Mouse (Mus musculus) right cerebral cortex, postnatal 36 days (tissue): ENCODE results near the gene Olfr693.
"Not testable (repeated sequence)": the region's sequence is repeated elsewhere in the genome, so short reads cannot be mapped to it uniquely, and the experiment has no call there.

Experiments used
- DNase-seq, 2 experiments: peaks; one replicate each; pipeline ENCODE4 v3.0.0; 2022; ENCODE audit warnings: low spot score in 2 of 2, mixed read lengths in 1 of 2

Olfr693 gene

DNA sequence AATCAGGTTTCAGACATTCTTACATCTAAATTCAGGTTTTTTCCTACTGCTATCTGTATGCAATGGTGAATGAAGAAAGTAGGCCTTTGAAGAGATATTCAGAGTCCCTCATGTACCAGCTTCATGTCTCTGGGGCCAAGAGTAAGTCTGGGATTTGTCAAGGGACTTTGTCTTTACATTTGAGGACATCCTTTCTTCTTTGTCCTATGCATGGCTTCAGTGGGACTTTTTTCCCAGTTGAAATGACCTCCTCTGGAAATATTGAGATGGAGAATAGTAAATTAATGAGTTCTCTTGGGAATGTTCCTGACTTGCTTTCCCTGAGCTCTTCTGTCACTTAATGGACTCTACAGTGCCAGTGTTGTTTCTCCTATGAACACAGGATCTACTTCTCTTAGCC, at the start of gene Olfr693:
Olfr693 (minus strand) TSS at position 101 of the 400 bp plus-strand sequence.
- DNase-seq: no peak

DNA sequence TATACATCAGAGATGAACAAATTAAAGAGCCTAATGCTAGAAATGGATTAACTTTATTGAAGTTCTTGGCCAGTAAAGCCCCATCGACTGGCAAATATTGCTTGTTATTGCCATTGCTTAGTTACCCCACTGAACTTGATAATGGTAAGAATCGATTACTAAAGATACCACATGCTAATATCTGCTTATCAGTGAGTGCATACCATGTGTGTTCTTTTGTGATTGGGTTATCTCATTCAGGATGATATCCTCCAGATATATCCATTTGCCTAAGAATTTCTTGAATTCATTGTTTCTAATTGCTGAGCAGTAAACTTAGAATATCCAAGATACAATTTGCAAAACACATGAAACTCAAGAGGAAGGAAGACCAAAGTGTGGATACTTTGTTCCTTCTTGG, 45.3 kb upstream of the Olfr693 start:
- DNase-seq: not testable (repeated sequence)

DNA sequence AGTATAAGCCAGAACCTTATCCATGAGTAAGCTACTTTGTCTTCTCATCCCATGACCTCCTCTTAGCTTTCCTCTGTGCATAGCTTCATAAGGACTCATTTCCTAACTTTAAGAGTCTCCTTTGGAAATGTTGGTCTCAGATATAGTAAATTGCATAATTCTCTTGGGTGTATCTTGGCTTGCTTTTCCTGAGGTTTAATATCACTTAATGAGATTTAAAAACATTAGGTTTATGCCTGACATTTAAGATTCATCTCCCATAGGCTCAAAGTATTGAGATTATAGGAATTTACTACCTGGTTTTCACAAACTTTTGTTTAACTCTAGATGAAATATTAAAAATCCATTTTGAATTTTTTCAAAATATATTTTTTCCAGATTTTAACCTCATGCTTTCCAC, 35.9 kb upstream of the Olfr693 start, which contains the start of gene Olfr695:
Olfr695 (minus strand) TSS at position 101 of the 400 bp plus-strand sequence.
- DNase-seq: no peak

DNA sequence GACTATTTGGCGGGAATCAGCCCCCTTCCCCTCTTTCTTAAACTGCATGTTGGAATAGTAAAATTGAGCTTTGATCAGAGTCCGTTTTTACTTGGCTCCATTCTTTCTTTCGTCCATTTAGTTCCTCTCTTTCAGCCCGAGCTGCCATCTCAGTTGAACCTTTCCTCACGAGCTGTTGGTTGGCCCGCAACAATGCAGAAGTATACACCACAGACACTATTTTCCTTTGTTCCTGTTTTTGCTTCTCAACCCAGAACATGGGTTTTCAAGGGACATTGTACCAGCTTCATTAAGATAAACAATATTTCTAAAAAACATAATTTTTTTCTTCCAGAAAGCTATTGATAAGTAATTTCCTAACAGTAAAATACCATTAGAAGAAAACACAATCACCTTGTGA, 31.1 kb upstream of the Olfr693 start:
- DNase-seq: no peak

DNA sequence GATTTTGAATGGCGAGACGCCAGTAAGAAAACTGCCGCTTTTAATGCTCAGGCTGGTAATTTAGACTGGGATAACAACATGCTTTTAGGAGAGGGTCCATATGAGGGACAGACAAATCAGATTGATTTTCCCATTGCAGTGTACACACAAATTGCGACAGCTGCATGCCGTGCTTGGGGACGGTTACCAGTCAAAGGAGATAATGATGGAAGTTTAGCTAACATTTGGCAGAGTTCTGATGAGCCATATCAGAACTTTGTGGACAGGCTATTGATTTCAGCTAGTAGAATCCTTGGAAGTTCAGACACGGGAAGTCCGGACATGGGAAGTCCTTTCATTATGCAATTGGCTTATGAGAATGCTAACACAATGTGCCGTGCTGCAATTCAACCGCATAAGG, 27.3 kb upstream of the Olfr693 start:
- DNase-seq: not testable (repeated sequence)

DNA sequence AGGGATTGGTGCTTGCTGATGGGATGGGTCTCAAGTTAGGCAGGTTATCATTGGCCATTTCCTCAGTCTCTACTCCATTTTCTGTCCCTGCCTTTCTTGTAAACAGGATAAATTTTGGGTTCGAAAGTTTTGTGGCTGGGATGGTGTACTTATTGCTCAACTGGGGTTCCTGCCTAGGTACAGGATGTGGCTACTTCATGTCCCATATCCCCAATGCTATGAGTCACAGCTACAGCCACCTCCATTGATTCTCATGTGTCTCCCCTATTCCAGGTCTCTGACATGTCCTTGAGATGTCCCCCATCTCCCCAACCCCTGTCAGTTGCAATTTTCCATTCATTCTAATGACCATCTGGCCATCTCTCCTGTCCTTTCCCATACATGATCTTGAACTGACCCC, 16.5 kb upstream of the Olfr693 start:
- DNase-seq: no peak

DNA sequence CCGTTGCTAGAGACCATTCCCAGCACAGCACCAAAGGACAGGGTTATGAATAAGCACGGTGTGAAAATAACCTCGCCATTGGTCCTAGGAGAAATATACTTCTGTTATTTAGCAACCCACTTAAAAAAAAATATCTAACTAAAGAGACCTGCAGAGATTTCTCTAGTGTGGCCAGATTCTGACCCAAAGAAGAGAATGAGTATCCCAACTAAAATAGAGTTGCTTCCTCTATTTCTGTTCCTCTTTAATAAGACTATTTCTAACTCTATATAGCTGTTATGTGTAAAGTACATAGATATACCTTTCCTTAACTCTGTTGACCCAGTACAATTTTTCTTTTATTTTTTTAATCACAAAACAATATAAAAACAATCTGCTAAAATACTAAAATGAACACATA, 12.6 kb upstream of the Olfr693 start:
- no peak for DNase-seq

DNA sequence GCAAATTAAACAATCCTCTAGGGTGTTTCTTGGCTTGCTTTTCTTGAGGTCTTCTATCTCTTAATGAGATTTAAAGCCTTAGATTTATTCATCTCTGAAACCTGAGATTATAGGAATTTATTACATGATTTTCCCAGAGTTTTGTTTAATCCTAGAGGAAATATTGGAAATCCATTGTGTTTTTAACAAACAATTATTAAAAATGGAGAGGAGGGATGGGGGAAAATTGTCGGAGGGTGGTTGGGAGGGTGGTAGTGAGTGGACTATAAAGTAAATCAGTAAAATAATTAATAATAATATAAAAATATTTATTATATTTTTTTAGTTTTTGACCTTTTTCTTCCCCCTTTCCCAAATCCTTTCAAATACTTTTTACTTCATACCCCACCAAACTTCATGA, 11.3 kb upstream of the Olfr693 start, which contains the start of gene Olfr694:
Olfr694 (minus strand) TSS at position 101 of the 400 bp plus-strand sequence.
- DNase-seq: no peak

DNA sequence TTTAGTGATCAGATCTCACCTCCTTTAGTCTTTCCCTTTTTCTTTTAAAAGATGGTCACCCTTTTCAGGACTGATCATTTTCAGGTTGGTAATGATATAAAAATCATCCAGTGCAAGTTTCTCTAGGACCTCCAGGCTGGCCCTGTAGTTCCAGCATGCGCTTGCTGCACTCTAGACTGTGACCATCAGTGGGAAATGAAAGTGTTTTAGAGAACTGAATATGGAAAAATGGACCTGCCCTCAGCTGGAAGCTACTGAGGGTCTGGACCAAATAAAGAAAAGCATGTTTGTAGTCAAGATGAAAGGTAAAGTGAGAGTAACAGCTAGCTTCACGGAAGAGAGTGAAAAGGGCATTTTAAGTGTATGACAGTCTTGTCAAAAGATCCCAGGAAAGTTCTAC, 5.0 kb upstream of the Olfr693 start:
- no peak for DNase-seq

DNA sequence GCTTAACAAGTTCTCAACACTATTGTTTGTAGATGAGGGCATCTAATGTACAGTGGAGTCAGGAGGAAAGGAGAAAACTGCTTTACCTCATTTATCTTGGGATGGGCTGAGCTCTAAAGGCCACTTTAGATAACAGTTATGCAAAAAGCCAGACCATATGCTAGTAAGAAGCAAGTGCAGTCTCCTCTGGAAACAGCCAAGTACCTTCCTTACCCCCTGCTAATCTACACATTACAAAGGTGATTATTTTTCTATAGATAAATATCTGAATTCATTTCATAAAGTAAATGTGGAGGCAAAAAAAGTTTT, 28.1 kb downstream of the Olfr693 start:
- no peak for DNase-seq

DNA sequence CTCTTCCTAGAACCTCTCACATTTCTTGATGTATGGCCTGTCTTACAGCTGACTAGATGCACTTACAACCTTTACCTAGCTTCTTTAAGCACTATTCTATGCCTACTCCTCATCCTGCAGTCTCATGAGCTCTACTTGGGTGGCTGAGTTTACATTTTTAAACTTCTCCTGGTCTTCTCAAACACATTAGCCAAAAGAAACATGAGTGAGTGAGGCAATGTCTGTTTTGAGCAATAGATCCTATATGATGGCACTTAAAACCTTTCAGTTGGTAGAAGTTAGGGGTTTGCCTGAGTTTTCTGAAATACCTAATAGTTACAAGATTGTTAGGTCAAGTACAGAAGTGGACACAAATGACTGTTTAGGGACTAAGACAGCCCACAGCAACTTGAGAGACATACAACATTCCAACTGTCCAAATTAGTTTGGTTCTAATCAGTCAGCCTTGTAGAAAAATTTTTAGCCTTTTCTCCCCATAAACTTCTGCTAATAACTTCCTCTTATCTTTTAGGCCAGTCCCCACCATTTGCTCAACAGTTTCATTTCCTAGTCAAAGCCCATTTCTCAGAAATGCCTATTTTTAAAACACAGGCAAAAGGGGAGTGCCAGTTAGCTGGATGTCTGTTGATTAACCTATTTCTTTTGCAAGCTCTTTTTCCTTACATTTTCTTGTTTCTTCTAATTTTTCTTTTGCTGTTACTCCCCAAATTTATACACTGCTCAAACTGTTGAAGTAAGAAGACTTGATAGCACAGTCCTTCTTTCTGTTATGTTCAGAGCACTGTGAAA, 28.6 kb downstream of the Olfr693 start:
- no peak for DNase-seq

DNA sequence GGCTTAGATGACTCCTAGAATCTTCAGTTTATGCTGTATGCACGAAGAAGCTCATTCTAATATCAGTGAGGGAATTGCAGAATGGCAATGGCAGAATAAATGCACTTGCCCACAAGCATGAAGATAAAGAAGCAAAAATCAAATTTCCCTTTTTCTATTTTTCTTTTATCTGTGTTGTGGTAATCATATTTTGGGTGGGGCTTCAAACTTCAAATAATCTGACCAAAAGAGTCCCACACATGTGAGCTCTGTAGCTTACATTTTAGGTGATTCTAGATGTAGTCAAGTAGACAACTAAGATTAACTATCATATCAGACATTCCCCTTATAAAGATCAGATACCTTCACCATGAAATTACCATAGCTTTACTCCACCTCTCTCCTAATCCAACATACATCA, 30.6 kb downstream of the Olfr693 start:
- no peak for DNase-seq

DNA sequence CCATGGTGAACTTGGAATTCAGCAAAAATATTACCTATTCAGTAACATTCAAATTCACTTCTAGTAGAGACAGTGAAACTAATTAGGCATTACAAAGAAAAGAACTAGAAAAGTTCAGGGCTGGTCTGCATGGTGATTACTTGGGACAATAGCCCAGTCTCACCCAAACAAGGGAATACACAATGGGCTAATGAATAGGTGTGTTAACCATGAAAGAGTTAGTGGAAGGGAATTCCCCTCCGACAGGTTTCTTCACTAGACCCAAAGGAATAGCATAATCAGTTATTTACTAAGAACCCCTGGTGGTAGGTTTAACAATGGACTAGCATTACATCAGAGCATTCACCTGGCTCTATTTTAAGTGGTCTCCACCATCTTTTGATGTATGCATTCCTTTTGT, 35.1 kb downstream of the Olfr693 start:
- DNase-seq: no peak

DNA sequence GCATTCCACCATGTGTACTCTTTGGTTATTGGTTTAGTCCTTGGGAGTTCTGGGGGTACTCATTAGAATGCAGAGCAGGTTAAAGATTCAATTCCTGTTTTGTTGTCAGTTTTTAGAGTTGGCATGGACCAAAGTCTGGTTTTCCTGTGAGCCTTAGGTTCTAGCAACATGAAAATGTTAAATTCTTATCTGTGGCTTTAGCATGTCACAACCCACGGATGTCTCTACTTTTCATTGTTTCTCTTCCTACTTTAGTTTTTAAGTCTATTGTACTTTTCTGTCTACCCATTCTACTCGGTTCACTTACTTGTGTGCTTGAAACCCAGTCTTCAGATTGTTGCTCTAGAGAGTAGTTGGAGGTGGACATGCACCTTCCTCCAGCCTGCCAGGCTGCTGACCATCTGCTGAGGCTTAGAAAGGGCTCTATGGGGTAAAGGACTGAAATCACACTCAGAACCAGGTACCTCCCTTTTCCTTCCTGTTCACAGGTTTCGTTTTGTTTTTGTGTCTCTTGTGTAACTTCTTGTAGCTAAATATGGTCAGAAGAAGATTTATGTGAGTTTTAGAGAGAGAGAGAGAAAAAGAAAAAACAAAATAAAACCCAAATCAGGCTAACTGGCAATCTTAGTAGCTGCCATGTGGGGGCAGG, 36.0 kb downstream of the Olfr693 start:
- DNase-seq: no peak

DNA sequence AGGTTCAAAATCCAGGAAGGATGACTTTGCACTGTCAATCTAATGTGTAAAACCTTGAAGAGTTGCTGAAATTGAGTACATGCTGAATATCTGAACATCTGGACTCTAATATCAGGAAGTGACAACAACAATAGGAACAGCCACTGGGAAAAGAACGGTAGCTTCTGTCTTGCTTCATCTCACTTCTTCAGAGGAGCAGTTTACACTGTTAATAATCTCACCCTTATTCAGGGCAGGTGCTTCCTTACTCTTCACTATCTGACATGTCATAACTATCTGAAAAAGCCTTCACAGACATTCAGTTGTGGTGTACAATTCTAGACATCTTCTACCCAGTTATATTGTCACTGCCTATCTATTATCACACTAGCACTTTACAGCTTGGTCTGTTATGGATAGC, 39.5 kb downstream of the Olfr693 start:
- DNase-seq: no peak

DNA sequence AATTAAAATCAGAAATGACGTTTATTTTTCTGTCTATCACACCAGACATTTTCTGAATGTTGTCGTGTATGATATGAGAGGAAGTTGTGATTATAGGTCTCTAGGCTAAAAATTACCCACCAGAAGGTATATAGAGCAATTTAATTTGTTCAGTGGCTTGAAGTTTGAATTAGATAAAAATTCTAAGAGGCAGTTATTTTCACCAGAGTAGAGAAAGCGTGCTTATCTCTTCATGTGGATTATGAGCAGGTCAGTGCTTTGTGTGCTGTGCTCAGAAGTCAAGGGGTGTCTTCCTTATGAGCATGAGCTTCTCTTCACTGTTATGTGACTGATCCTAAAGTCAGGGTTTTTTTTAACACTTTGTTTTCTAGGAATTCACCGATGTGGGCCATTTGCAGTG, 44.8 kb downstream of the Olfr693 start:
- DNase-seq: no peak
